Mouse (Mus musculus): ENCODE data around the gene Zfp148.

DNA sequence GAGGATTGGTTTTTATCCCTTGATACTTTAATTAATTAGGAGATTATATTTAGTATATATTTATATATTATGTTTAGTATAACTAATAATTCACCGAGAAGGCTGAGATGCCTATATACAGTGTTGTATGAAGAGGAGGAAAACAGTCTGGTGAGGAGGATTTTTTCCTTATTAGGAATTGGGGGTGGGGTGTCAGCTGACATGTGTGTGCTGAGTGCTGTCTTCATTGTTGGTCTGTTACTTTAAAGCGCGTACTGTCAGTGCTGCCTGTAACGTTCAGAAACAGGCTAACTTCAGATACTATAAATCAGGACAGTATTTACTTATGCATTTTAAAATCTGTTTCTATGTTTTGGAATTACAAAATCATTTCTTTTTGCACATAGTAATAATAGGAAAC, 107.1 kb downstream of the Zfp148 start:
- TF ChIP-seq CTCF (IDR thresholded peaks at IDR 0.05) (no peak), POLR2A (IDR thresholded peaks at IDR 0.05; ENCODE audit: insufficient read depth, low read depth, low read length) (no peak)
